Mouse (Mus musculus) testis, adult 2 months (tissue): ENCODE results near the gene Lgr6. TPM values are rescaled to one million over a fixed set of nuclear protein-coding genes. Genes with fewer than 3 reads are reported as not detected.
A peak's percentile ranks its signal among the peaks of the same experiment; 100 is the strongest.

ENCODE experiments used
- H3K27ac ChIP-seq: fragments of 200-500 bp; 2 replicates; pipeline ENCODE4 v1.5.1; 2012; ENCODE audit warnings: low read depth, low read length; ENCODE audit not compliant: control insufficient read depth, insufficient read depth
- H3K27me3 ChIP-seq: fragments of 200-500 bp; 2 replicates; pipeline ENCODE4 v1.6.1; 2012; ENCODE audit warnings: mild to moderate bottlenecking, low read length, moderate library complexity; ENCODE audit not compliant: control insufficient read depth, insufficient read depth
- H3K36me3 ChIP-seq: fragments of 200-500 bp; 2 replicates; pipeline ENCODE4 v1.6.1; 2012; ENCODE audit warnings: mild to moderate bottlenecking, low read length; ENCODE audit not compliant: control insufficient read depth, insufficient read depth
- H3K4me1 ChIP-seq: fragments of 200-500 bp; 2 replicates; pipeline ENCODE4 v1.6.1; 2012; ENCODE audit warnings: low read length; ENCODE audit not compliant: control insufficient read depth, insufficient read depth
- H3K4me3 ChIP-seq: fragments of 200-500 bp; 2 replicates; pipeline ENCODE4 v1.5.1; 2012; ENCODE audit warnings: low read depth, mild to moderate bottlenecking, low read length, moderate library complexity, mixed read lengths; ENCODE audit not compliant: control insufficient read depth
- CTCF ChIP-seq: fragments of 200-500 bp; IDR thresholded peaks from 2 replicates; pipeline ENCODE4 v1.5.1; 2012; ENCODE audit warnings: low read depth, mild to moderate bottlenecking, inconsistent platforms, low read length, moderate library complexity; ENCODE audit not compliant: control insufficient read depth, insufficient read depth, insufficient replicate concordance
- POLR2A ChIP-seq: fragments of 200-500 bp; IDR thresholded peaks from 2 replicates; pipeline ENCODE4 v1.6.1; 2012; ENCODE audit warnings: low read depth, mild to moderate bottlenecking, inconsistent platforms, low read length, moderate library complexity; ENCODE audit not compliant: control insufficient read depth
- polyA plus RNA-seq: library from polyadenylated mRNA; depleted of rRNA; stranded (reverse); fragments of >200 nt; gene quantifications from 2 replicates; pipeline ENCODE4 v1.2.3, GENCODE M21; 2012

Gene Lgr6
- polyA plus RNA-seq, 1 experiment = 3.0 TPM

DNA sequence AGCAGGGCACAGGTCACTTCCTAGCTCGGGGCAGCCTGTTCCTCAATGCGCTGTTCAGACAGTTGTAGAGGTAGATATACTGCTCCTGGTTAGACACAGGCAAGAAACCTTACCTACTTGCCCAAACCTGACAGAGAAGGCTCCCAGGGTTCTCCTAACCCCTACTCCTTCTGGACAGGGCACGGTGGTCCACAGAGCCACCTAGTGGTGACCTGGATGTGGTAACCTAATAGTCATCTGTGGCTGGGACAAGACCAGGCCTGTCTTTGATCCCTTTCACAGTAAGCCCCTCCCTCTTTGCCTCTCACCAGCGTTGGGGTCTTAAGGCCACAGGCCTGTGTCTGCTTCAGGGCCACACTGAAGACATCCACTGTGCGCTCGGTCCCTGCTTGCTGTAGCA lies 3.5 kb upstream of the Lgr6 start:
- Histone ChIP-seq H3K27me3 (no peaks in the 10 kb centered on the region), H3K4me1 (peaks cover 9% of the 10 kb centered on the region), H3K27ac (no peak overlapping the region), H3K36me3 (no peaks in the 10 kb centered on the region), H3K4me3 (no peak overlapping the region)
- no peak for TF ChIP-seq POLR2A
- TF ChIP-seq CTCF = peak; percentile 52; the same call in 1 of the 2 replicates

DNA sequence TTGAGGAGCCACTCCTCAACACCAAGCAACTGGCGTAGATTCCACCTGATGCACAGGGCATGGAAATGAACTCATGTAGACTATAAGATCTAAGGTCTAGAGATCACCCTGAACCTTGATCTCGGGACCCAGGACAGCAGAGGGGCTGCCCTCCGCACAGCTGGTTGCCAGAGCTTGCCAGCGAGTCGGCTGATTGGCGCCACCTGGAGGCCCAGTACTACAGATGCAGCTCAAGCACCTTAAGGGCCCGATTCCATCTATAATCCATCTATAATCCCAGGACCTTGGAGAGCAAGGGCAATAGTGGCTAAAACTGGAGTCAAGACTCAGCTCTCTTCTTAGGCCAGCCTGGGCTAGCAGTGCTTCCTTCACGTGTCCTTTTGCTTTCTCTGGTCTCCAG lies 875 bp upstream of the Lgr6 start:
- H3K27ac ChIP-seq = no peak overlapping the region
- peaks cover 9% of the 10 kb centered on the region for H3K4me1 ChIP-seq
- TF ChIP-seq CTCF (peak; percentile 76; the same call in 1 of the 2 replicates), POLR2A (no peak)
- H3K36me3 ChIP-seq = no peaks in the 10 kb centered on the region
- no peak overlapping the region for H3K4me3 ChIP-seq
- H3K27me3 ChIP-seq = no peaks in the 10 kb centered on the region

DNA sequence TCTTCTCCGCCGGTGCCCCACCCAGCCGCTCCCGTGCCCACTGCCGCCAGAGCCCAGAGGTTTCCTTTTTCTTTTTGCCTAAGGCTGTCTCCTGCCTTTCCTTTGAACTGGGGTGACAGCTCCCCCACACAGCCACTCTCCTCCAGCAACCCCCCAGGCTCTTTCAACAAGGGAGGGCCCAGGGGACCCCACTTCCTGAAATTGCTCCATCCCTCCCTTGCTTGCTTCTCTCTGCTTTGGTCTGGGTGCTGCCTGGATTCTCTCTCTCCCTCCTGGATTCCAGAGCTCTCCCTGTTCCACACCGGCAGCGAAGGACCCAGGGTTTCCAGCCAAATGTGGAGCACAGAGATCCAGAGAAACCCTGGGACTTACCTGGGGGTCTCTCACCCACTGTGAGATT lies 4.7 kb downstream of the Lgr6 start:
- no peaks in the 10 kb centered on the region for H3K36me3 ChIP-seq
- H3K4me1 ChIP-seq = peaks cover 6% of the 10 kb centered on the region
- no peak overlapping the region for H3K27ac ChIP-seq
- no peak for TF ChIP-seq CTCF
- TF ChIP-seq POLR2A = no peak
- H3K4me3 ChIP-seq = no peak overlapping the region
- H3K27me3 ChIP-seq = no peaks in the 10 kb centered on the region

DNA sequence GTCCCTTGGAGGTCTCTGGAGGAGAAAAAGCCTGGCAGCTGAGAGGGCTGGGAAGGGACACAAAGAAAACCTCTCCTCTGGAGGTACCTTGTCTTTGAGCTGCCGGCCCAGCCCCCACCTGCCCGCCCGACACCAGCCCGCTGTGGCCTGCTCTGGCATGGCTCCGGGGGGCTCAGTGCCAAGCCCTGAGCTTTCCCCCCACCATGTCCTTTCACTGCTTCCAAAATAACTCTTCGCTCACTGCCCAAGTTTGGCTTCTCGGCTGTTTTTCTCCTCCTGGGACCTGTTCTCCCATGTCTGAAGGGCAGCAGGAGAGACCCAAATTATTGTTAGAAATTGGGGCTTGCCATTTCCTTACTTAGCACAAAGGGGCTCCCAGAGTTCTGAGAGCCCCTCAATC lies 6.6 kb downstream of the Lgr6 start:
- Histone ChIP-seq H3K4me3 (no peak overlapping the region), H3K27me3 (no peaks in the 10 kb centered on the region), H3K27ac (no peak overlapping the region), H3K36me3 (no peaks in the 10 kb centered on the region), H3K4me1 (no peaks in the 10 kb centered on the region)
- TF ChIP-seq POLR2A (no peak), CTCF (no peak)

- H3K27me3 ChIP-seq = no peaks in the 10 kb centered on the region
- H3K4me3 ChIP-seq = no peak overlapping the region
- TF ChIP-seq CTCF = no peak
- no peak for TF ChIP-seq POLR2A
- no peak overlapping the region for H3K27ac ChIP-seq
- H3K4me1 ChIP-seq = no peaks in the 10 kb centered on the region
- no peaks in the 10 kb centered on the region for H3K36me3 ChIP-seq
Measured at GRCm38 (mm10) chr1:135097441-135097840, 7.6 kb downstream of the Lgr6 start.

- TF ChIP-seq CTCF = no peak
- TF ChIP-seq POLR2A = no peak
- no peaks in the 10 kb centered on the region for H3K36me3 ChIP-seq
- H3K4me3 ChIP-seq = no peak overlapping the region
- H3K27ac ChIP-seq = no peak overlapping the region
- no peaks in the 10 kb centered on the region for H3K27me3 ChIP-seq
- H3K4me1 ChIP-seq = no peaks in the 10 kb centered on the region
Measured at GRCm38 (mm10) chr1:135096312-135096711, 8.8 kb downstream of the Lgr6 start.

GRCm38 (mm10) chr1:135095189-135095588 lies 9.9 kb downstream of the Lgr6 start:
- TF ChIP-seq CTCF (no peak), POLR2A (no peak)
- Histone ChIP-seq H3K27me3 (no peaks in the 10 kb centered on the region), H3K4me1 (no peaks in the 10 kb centered on the region), H3K4me3 (no peak overlapping the region), H3K36me3 (no peaks in the 10 kb centered on the region), H3K27ac (no peak overlapping the region)

- H3K27me3 ChIP-seq = no peaks in the 10 kb centered on the region
- no peak overlapping the region for H3K4me3 ChIP-seq
- H3K4me1 ChIP-seq = no peaks in the 10 kb centered on the region
- TF ChIP-seq CTCF (no peak), POLR2A (no peak)
- no peak overlapping the region for H3K27ac ChIP-seq
- H3K36me3 ChIP-seq = no peaks in the 10 kb centered on the region
Measured at GRCm38 (mm10) chr1:135094723-135095122, 10.4 kb downstream of the Lgr6 start.
